Mouse (Mus musculus) common myeloid progenitor, adult 5-6 weeks (primary cell): Measurements from ENCODE around the gene Cd4. TPM values are rescaled to one million over a fixed set of nuclear protein-coding genes. Genes with fewer than 3 reads are reported as not detected.
A peak's percentile ranks its signal among the peaks of the same experiment; 100 is the strongest.
"Not testable (repeated sequence)": the region's sequence is repeated elsewhere in the genome, so short reads cannot be mapped to it uniquely, and the experiment has no call there.

ENCODE experiments used
- ATAC-seq: replicated peaks from 2 replicates; pipeline ENCODE4 v1.8.0; 2016; ENCODE audit warnings: low read depth, mild to moderate bottlenecking, moderate TSS enrichment, inconsistent platforms; ENCODE audit not compliant: poor library complexity, severe bottlenecking
- total RNA-seq: library from RNA; stranded (forward); fragments of 200-1000, 187-1606 nt; gene quantifications from 2 replicates; pipeline ENCODE4 v1.2.3, GENCODE M21; 2017

Cd4 gene
- total RNA-seq, 1 experiment from 2014 or later, result 0.73 TPM

DNA sequence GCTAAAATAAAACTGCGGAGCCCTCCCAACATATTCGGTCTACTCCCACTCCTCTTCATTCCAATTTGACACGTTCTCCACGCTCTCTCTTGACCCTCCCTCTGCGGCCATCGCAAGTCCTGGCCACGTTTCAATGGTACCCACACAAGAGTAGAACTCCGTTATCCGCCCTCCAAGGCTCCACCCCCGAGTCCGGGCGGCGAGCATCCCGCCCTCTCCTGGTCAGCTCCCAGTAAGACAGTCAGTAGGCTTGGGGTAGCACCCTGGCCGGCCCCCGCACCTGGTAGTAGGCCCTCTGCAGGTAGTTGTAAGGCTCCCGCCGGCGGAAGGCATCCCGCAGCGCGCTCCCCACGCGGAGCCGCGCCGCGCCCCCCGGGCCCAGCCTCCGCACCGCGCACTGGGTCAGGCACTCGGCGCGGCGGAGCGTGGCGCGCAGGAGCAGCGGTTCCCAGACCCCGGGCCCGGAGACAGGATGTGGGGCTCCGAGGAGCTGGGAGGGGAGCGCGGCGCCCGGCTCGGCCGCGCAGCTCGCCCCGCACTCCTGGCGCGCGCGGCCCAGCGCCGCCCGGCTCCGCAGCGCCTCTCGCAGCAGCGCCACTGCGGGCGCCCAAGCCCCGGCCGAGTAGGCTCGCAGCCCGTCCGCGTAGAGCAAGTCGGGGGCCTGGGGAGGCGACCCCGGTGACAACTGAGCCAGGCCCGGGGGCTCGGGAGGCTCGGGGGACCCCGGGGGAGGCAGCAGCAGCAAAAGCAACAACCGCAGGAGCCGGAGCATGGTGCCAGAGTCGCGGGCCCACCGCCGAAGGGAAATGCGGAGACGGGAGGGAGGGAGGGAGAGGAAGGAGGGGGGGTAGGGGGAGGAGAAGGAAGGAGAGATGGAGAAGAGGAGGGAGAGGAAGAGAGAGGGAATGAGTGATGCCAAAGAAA, 30.8 kb downstream of the Cd4 start, which contains the start of gene P3h3:
Gene P3h3, minus strand, starts transcription at position 837 of the 924 bp plus-strand sequence.
- peak; percentile 82 for ATAC-seq

DNA sequence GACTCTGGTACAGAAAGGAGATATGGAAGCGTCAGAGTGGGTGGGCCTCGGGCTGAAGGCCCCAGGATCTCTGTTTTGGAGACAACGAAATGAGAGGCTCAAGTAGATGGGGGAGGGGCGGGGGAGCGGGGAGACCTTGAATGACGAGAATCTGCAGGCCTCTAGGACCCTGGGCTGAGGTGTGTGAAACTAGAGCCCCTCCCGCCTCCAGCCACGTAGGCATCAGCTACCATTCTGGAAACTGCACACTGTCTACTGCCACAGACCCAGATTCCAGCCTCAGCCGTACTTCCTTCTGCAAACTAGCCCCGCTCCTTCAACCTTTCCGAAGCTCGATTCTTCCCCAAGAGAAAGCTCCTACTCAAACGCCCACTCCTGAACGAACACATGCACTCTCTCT, 31.7 kb downstream of the Cd4 start:
- ATAC-seq, result no peak

DNA sequence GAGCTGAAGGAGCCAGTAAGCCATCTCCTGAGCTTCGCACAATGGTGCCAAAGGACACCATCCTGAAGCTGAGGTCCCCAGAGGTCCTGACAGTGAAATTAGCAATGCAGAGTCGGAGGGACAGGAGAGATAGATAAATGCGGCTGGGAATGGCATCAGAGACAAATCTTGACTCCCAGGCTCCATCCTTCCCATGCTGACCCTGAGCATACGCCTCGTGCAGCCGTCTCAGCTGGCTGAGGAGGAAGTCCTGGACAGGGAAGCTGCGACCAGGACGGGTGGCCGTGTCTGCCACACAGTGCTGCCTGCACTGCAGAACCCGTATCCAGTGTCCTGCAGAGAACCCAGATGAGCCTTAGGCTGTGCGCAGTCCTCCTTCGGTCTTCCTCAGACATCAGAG, 33.4 kb downstream of the Cd4 start:
- no peak for ATAC-seq

DNA sequence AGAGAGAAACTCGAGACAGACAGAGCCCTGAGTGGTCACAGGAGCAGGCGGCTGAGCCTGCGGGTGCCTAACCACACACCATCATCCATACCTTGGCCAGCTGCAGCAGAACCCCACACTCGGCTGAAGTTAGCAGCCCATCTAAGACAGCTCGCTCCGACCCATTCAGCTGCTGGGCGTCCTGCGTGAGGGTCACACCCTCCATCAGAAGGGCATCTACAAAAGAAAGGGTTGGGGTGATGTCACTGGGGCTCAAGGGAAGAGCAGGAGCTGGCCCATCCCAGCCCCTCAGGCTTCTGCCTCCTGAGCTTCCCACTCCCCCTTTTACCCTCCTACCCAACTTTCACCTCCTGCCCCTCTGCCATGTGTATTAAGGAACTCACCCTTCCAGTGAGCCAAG, 37.5 kb downstream of the Cd4 start:
- no peak for ATAC-seq

DNA sequence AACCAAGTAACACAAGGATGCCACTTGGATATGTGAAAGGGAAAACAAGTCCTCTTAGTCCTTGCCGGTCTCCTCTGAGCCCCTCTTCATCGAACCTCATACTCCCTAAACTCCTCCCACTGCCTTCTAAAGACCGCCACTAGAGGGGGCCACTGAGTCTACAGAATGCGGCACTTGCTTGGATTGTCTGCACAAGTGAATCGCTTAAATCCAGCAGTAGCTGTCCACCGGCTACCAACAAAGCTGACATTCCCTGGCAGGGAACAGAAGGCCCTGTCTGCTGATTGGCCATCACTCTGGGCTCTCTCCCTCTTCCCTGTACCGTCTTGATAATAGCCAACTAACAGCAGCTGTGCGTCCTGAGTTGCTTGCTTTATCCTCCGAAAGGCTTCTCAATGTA, 40.7 kb downstream of the Cd4 start:
- peak; percentile 97 for ATAC-seq

DNA sequence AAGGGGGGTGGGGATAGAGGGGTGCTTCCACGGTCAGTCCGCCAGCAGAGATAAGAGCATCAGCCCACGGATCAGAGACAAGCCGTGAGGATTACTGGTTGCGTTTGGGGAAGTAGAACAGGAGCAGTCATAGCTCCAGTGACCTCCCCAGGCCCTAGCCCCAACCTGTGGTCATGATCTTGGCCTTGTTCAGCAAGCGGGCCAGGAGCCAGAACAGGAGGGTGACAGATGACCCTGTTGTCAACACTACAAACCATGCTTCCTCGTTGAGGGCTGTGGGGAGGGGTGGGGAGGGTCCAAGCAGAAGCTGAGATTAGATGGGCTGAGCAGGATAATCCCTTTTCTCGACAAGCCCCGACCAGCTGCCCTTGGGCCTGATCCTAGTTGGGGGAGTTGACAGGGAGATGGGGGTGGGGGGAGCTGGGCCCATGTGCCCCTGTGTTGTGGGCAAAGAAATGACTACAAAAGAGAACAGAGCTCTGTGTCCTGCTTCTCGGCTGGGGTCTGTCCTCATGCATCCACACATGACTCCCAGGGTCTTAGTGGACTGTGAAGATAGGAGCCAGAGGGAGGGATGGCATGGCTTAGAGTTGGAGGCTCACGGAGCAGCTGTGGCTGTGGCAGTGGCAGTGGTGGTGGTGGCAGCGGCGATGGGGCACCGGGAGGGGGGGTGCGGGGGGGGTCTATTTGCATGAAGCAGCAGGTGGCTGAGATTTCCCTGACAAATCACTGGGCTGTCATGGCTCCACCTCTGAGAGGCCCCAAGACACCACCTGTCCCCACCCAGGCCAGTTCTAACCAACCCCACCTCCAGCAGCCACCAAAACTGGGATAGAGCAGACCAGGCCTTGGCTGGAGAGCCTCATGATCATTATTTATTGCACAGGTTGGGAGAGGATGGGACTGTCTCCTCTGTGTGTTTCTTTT, 47.5 kb downstream of the Cd4 start, which contains the start of gene Gnb3:
Gene Gnb3, minus strand, starts transcription at position 35 of the 927 bp plus-strand sequence.
- peak; percentile 78 for ATAC-seq

DNA sequence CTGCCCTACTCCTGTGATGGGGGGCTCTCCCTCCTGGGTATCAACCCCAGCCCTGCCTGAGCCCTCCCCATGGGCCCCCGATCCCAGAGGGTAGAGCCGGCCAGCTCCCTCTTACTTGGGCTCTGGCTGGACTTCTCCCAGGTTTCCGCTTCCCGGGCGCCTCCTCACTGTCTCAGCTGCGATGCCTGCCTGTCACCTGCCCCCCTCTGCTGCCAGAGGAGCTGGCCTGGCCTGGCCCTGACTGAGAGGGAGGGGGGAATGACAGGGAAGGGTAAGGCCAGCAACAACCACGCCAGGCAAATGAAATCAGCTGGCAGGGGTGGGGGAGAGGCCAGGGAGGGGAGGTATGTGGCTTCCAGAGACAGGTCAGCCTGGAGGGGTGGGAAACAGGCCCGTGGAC, 48.2 kb downstream of the Cd4 start:
- ATAC-seq, result no peak; the same call in 1 of the 2 replicates

DNA sequence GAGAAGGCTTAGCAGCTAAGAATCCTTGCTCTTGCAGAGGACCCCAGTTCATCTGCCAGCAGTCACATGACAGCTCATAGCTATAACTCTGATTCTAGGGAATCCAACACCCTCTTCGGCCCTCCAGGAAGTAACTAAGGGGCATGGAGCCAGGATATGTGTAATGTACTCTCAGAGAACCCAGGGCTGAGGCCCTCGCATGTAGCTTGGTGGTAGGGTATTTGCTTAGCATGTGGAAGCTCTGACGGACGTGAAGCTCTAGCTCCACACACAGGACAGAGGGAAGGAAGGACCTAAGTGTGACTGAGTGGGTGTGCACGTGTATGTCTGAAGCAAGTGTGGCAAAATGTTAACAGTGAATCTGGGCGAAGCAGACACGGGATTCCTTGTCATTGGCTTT, 51.6 kb downstream of the Cd4 start:
- ATAC-seq, result no peak

DNA sequence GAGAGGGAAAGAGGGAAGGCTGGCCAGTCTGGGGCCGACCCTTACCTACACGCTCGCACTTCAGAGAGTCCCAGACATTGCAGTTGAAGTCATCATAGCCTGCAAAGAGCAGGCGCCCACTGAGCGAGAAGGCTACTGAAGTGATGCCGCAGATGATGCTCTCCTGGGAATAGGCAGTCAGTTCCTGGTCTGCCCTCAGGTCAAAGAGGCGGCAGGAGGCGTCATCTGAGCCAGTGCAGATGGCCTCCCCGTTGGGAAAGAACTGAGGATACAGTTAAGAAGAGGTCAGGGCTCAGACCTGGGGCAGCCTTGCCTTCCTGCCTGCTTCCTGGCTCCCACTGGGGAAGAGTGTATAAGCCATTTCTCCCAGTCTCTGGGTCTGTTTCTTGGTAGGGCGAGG, 52.5 kb downstream of the Cd4 start:
- no peak for ATAC-seq

DNA sequence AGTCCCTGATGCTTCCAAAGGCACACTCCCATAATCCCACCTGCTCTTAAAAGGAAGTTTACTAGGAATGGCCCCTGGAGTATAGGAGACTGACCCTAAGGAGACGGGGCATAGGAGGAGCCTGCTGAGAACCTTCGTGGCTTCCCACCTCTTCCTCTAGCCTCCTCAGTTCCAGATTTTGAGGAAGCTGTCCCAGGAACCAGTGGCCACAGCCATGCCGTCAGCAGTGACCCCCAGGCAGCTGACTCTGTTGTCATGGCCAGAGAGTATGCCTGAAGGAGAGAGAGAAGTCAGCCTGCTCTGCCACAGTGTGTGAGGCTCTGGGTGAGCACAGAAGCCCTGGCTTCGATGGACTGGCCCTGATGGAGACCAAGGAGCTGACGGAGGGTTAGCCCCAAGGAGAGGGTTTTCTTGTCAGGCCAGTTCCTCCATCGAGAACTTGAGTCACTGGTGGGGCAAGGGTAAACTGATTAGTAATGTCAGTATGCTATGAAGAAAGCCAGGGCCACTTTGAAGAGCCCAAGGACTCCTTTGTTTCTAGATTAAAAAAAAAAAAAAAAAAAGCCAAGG, 53.4 kb downstream of the Cd4 start:
- no peak for ATAC-seq

DNA sequence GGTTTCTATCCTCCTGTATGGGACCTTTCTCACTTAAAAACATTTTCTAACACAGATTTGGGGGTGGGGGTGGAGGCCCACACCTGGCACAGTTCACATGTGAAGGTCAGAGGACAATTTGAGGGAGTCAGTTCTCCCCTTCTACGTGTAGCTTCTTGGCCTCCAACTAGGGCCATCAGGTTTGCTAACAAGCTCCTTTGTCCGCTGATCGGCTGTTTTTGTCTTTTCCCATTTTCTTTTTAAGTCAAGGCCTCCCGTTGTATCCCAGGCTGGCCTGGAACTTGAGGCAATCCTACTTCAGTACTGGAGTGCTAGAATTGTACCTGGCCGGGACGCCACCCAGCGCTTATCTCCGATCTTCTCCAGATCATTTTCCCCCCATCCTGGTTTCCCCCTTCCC, 56.4 kb downstream of the Cd4 start:
- no peak for ATAC-seq

DNA sequence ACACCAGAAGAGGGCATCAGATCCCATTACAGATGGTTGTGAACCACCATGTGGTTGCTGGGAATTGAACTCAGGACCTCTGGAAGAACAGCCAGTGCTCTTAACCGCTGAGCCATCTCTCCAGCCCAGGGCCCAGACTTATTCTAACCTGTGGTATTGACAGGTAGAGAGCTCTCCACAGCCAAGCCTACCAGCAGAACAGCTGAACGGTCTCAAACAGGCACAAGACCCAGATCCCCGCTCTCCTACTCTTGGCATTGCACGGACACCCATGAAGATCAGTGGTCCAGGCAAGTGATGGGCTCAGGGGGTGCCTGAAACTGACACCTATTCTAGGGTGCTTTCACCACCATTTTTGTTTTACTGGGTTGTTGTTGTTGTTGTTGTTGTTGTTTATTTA, 56.8 kb downstream of the Cd4 start:
- ATAC-seq, result not testable (repeated sequence)

DNA sequence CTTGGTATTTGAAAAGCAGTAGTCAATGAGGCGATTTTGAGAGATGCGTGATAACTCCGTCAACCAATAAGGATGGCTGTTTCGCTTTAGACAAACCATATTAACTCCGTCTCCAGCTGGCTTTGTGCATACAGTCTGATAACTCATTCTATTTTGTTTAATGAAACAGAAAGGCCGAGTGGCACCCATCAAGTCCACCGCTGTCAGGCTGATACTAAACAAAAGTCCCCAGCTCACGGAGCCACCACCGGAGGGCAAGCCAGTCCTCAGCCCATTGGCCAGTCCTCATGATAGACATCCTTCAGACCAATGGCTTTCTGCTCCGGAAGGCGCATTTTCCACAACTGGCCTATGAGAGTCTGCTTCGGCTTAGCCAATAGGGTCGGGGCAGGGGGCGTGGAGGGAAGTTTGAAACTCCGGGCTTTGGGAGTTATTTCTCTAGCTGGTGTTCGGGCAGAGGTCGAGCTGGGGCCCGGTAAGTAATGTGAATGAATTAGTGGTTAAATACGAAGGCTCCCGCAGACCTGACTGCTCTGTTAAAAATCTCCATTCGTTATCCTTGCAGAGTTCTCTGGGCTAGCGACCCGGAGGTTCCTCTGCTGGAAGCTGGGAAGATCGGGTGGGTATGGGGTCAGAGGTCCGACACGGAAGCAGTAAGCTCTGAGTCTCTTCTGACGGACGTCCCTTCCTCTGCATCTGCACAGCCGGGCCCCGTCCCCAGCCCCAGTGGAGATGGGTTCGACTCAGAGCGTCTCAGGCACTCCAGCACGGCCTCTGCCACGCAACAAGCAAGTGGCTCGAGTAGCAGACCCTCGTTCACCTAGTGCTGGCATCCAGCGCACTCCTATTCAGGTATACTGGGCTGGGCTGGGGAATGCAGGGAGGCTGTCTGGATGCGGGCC, 58.0 kb downstream of the Cd4 start:
- peak; percentile 61 for ATAC-seq

DNA sequence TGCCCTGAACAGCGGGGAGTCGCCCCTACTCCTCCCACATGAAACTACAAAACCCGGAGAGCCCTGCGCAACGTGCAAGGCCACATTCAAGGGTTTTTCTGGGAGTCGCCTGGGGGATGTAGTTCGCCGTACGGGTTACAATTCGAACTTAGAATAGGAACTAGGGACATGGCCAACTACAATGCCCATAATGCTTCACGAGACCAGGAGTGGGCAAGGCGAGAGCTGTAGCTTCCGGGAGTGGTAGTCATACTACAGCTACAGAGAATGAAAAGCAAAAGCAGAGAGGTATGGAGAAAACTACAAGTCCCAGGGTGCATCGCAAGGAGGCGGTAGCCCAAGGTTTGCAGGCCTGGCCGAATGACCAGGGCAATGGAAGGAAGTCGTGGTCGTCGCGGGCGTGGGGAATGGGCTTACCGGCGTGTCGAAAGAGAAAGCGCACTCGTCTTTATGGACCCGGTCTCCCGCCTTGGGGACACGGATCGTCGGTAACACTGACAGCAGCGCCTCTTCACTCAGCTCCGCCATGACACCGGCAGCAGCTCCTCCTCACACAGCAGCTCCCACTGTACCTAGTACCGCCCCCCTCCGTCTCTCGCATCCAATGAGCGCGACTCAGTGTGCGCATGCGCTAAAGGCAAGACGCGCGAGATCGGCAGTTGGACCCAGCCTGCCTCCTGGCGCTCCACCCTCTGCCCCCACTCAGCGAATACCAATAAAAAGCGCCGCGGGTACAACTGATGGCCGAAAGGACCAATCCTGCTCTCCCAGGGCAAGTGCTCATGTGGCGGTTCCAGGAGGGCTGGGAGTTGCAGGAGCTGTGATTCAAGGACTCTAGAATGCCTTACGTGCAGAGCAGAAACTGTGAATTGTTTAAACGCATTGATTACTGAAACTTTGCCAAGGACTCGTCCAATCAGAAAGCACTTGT, 58.9 kb downstream of the Cd4 start, which contains the start of the genes Usp5 and Cdca3:
Gene Usp5, minus strand, starts transcription at position 617 of the 931 bp plus-strand sequence.
Gene Cdca3, plus strand, starts transcription at position 680 of the 931 bp plus-strand sequence.
- ATAC-seq, result peak; percentile 75

DNA sequence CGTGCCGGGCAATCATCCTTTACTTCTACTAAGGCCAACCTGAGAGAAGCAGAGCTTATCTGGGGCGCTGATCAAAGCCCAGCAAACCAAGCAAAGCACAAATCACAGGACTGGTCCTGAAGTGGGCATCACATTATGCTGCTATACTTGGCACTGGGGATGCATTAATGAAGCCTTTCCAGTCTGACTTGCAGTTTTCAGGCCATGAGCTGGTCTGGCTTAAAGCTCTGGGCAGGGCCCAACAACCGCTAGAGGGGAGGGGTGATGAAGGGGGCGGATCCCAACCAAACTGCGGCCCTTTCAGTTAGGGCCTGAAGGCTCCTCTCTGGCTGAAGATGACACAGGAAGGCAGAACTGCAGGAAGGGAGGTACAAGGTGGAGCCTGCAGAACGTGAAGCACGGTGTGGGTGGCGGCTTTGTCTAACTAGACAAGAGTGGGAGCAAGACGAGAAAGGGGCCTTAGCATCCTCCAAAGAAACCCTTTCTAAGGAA, 59.9 kb downstream of the Cd4 start:
- peak; percentile 34 for ATAC-seq

DNA sequence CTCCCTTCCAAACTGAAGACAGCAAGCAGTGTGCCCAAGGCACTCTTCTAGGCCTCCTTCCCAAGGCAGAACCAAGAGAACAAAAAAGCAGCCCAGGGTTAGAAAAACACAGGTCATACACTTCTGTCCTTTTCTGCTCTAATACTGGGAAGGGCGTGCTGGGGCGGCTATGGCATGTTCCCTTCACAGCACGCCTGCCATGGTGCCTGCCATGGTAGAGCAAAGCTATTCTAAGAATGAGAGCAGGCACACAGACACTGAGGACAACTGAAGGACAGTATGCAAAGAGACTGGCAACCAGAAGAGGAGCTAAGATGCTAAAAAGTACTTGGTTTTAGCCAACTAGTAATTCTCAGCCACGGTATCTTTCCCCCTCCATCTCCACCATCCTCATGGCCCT, 66.0 kb downstream of the Cd4 start:
- no peak for ATAC-seq

DNA sequence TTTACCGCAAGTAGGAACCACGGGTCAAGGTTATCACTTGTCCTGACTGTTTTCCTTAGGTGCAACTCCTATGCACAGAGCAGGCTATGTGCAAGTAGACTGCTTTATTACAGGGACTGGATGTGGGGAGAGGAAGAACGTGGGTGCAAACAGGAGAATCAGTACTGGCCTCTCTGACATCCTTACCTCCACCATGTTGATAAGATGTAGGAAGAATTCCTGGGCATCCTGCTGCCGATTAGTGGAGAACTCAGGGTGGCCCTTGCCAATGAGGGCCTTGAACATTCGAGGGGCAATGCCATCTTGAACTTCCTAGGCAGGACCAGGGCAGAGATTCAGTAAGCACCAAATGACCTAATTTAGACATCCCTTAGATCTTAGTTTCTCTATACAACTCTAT, 67.1 kb downstream of the Cd4 start:
- ATAC-seq, result no peak

DNA sequence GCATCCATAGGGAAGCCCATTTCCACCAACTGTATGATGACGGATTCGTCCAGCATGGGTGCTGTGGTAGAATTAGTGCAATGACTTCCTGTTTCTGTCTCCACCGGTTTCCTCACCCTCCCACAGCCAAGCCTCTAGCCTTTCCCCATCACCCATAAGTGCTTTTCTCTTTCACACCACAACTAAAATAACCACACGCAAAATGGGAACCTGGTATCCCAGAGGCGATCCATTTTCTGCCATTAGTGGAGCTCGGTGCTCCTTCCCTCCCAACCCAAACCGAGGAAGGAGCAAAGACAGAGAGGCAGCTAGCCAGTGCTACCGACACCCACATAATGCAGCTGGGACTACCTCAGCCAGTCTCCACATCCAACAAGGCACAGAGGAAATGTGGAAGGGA, 70.0 kb downstream of the Cd4 start:
- ATAC-seq, result peak; percentile 55
